Mouse (Mus musculus): ENCODE results near the gene Pald1. TPM values are rescaled to one million over a fixed set of nuclear protein-coding genes. Genes with fewer than 3 reads are reported as not detected.

Pald1 gene
- total RNA-seq, 2 experiments from 2014 or later = 38.1 to 38.9 TPM

- no peak for DNase-seq
Observed at GRCm38 (mm10) chr10:61402480-61402879, 19.1 kb upstream of the Pald1 start.

- DNase-seq = no peak
Observed at GRCm38 (mm10) chr10:61400407-61400806, 17.1 kb upstream of the Pald1 start.

GRCm38 (mm10) chr10:61399156-61399734 is 15.9 kb upstream of the Pald1 start:
- peak; percentile 84 for DNase-seq

- no peak for DNase-seq
Observed at GRCm38 (mm10) chr10:61398125-61398524, 14.8 kb upstream of the Pald1 start.

- no peak for DNase-seq
Observed at GRCm38 (mm10) chr10:61394476-61395136, 11.3 kb upstream of the Pald1 start.

GRCm38 (mm10) chr10:61392584-61392983 is 9.3 kb upstream of the Pald1 start:
- DNase-seq = no peak

GRCm38 (mm10) chr10:61390148-61390547 is 6.8 kb upstream of the Pald1 start:
- DNase-seq = no peak

- no peak for DNase-seq
Observed at GRCm38 (mm10) chr10:61389020-61389419, 5.7 kb upstream of the Pald1 start.

GRCm38 (mm10) chr10:61386284-61386683 is 3.0 kb upstream of the Pald1 start:
- no peak for DNase-seq

- DNase-seq = no peak
Observed at GRCm38 (mm10) chr10:61385174-61385573, 1.8 kb upstream of the Pald1 start.

- DNase-seq = no peak
Observed at GRCm38 (mm10) chr10:61383715-61384047, 351 bp upstream of the Pald1 start.

- DNase-seq = no peak
Observed at GRCm38 (mm10) chr10:61382281-61382731, 1.0 kb downstream of the Pald1 start.

- DNase-seq = peak; percentile 48
Observed at GRCm38 (mm10) chr10:61381823-61382222, 1.5 kb downstream of the Pald1 start.

GRCm38 (mm10) chr10:61380186-61380585 is 3.1 kb downstream of the Pald1 start:
- peak; percentile 81 for DNase-seq

GRCm38 (mm10) chr10:61379340-61380040 is 3.8 kb downstream of the Pald1 start:
- DNase-seq = no peak

- no peak for DNase-seq
Observed at GRCm38 (mm10) chr10:61378698-61379097, 4.6 kb downstream of the Pald1 start.

- no peak for DNase-seq
Observed at GRCm38 (mm10) chr10:61378050-61378449, 5.3 kb downstream of the Pald1 start.

- no peak for DNase-seq
Observed at GRCm38 (mm10) chr10:61374771-61375481, 8.4 kb downstream of the Pald1 start.

GRCm38 (mm10) chr10:61374076-61374475 is 9.3 kb downstream of the Pald1 start:
- peak; percentile 62 for DNase-seq

GRCm38 (mm10) chr10:61372585-61372923 is 10.8 kb downstream of the Pald1 start:
- DNase-seq = no peak

GRCm38 (mm10) chr10:61371884-61372584 is 11.3 kb downstream of the Pald1 start:
- no peak for DNase-seq

GRCm38 (mm10) chr10:61370273-61370979 is 12.9 kb downstream of the Pald1 start:
- peak; percentile 57 for DNase-seq
